Mouse (Mus musculus): Measurements from ENCODE around the gene Astl. TPM values are rescaled to one million over a fixed set of nuclear protein-coding genes. Genes with fewer than 3 reads are reported as not detected.

Astl gene
- polyA plus RNA-seq, 1 experiment: not detected

- no peaks in the 10 kb centered on the region for H3K4me1 ChIP-seq (ENCODE audit: control insufficient read depth, insufficient read depth, low read length)
- TF ChIP-seq CTCF (IDR thresholded peaks at IDR 0.05; ENCODE audit: borderline replicate concordance, insufficient read depth, low read depth, low read length) (no peak), POLR2A (IDR thresholded peaks at IDR 0.05; ENCODE audit: borderline replicate concordance, insufficient read depth, low read length) (no peak)
- no peak overlapping the region for H3K27ac ChIP-seq (ENCODE audit: insufficient read depth, low read length)
- no peak overlapping the region for H3K4me3 ChIP-seq (replicated peaks; ENCODE audit: insufficient read depth, low read depth, low read length)
- 74% methylated on average over 5 of the region's 5 CpGs for WGBS
- no peaks in the 10 kb centered on the region for H3K27me3 ChIP-seq (ENCODE audit: control insufficient read depth, insufficient read depth, low read length)
- DNase-seq: no peak
These were observed 56.2 kb downstream of the Astl start for GRCm38 (mm10) chr2:127394606-127395161.

- Histone ChIP-seq H3K4me3 (replicated peaks; ENCODE audit: insufficient read depth, low read depth, low read length) (no peak overlapping the region), H3K4me1 (ENCODE audit: control insufficient read depth, insufficient read depth, low read length) (no peaks in the 10 kb centered on the region), H3K27ac (ENCODE audit: insufficient read depth, low read length) (no peak overlapping the region), H3K27me3 (ENCODE audit: control insufficient read depth, insufficient read depth, low read length) (no peaks in the 10 kb centered on the region)
- 94% methylated on average over 7 of the region's 7 CpGs for whole genome bisulfite sequencing
- TF ChIP-seq POLR2A (IDR thresholded peaks at IDR 0.05; ENCODE audit: borderline replicate concordance, insufficient read depth, low read length) (no peak), CTCF (IDR thresholded peaks at IDR 0.05; ENCODE audit: borderline replicate concordance, insufficient read depth, low read depth, low read length) (no peak)
- DNase-seq: no peak
These were observed 60.3 kb downstream of the Astl start for GRCm38 (mm10) chr2:127398738-127399137.

Other genes starting within 250 kb of the Astl start
- 1.1 and 2.0 TPM in 2 replicates for gene Ncaph, start 204.7 kb upstream of the Astl start, polyA plus RNA-seq (2012; rRNA removed)
- 1.2 and 2.0 TPM in 2 replicates for gene Itpripl1, start 195.2 kb upstream of the Astl start, polyA plus RNA-seq (2012; rRNA removed)
- gene 1810024B03Rik, start 130.4 kb upstream of the Astl start, polyA plus RNA-seq (2012; rRNA removed): 1.00 and 1.1 TPM in 2 replicates
- gene Snrnp200, start 130.3 kb upstream of the Astl start, polyA plus RNA-seq (2012; rRNA removed): 74.8 and 84.8 TPM in 2 replicates
- gene Ciao1, start 90.8 kb upstream of the Astl start, polyA plus RNA-seq (2012; rRNA removed): 105 and 110 TPM in 2 replicates
- 77.9 and 80.3 TPM in 2 replicates for gene Tmem127, start 90.7 kb upstream of the Astl start, polyA plus RNA-seq (2012; rRNA removed)
- gene Stard7, start 68.4 kb upstream of the Astl start, polyA plus RNA-seq (2012; rRNA removed): 88.7 and 92.2 TPM in 2 replicates
- gene Dusp2, start 2.5 kb upstream of the Astl start, polyA plus RNA-seq (2012; rRNA removed): 1.6 and 1.8 TPM in 2 replicates
- gene Adra2b, start 24.6 kb downstream of the Astl start, polyA plus RNA-seq (2012; rRNA removed): 0.64 and 1.2 TPM in 2 replicates
- gene Gpat2, start 86.6 kb downstream of the Astl start, polyA plus RNA-seq (2012; rRNA removed): 0.36 and 0.38 TPM in 2 replicates
- gene Fahd2a, start 105.9 kb downstream of the Astl start, polyA plus RNA-seq (2012; rRNA removed): 42.9 and 45.7 TPM in 2 replicates
- 81.6 and 83.9 TPM in 2 replicates for gene Kcnip3, start 183.5 kb downstream of the Astl start, polyA plus RNA-seq (2012; rRNA removed)
- gene Prom2, start 202.8 kb downstream of the Astl start, polyA plus RNA-seq (2012; rRNA removed): 3.3 and 4.1 TPM in 2 replicates
- 6.0 and 6.1 TPM in 2 replicates for gene Zfp661, start 248.5 kb downstream of the Astl start, polyA plus RNA-seq (2012; rRNA removed)
- gene Mrps5, start 248.6 kb downstream of the Astl start, polyA plus RNA-seq (2012; rRNA removed): 95.0 and 97.3 TPM in 2 replicates

Data from cerebellum, adult 2 months (tissue).